Mouse (Mus musculus) R1 (cell line): Measurements from ENCODE around the gene Ghrhr.
A peak's percentile ranks its signal among the peaks of the same experiment; 100 is the strongest.

Source experiments
- DNase-seq: peaks from one replicate; pipeline ENCODE4 v3.0.0-alpha.2; 2018; ENCODE audit warnings: low read depth, low spot score

Ghrhr gene

GRCm38 (mm10) chr6:55353711-55354445 lies 22.2 kb upstream of the Ghrhr start:
- no peak for DNase-seq

GRCm38 (mm10) chr6:55354456-55355117 lies 21.5 kb upstream of the Ghrhr start:
- peak; percentile 9 for DNase-seq

GRCm38 (mm10) chr6:55355575-55355974 lies 20.5 kb upstream of the Ghrhr start:
- no peak for DNase-seq

GRCm38 (mm10) chr6:55356017-55356703 lies 19.9 kb upstream of the Ghrhr start:
- no peak for DNase-seq

GRCm38 (mm10) chr6:55356976-55357635 lies 19.0 kb upstream of the Ghrhr start:
- no peak for DNase-seq

- DNase-seq = no peak
Observed at GRCm38 (mm10) chr6:55357636-55358031, 18.5 kb upstream of the Ghrhr start.

- DNase-seq = peak; percentile 68
Observed at GRCm38 (mm10) chr6:55358731-55359143, 17.4 kb upstream of the Ghrhr start.

- DNase-seq = no peak
Observed at GRCm38 (mm10) chr6:55362663-55363062, 13.4 kb upstream of the Ghrhr start.

- DNase-seq = no peak
Observed at GRCm38 (mm10) chr6:55367126-55367525, 9.0 kb upstream of the Ghrhr start.

- DNase-seq = no peak
Observed at GRCm38 (mm10) chr6:55370831-55371230, 5.3 kb upstream of the Ghrhr start.

- no peak for DNase-seq
Observed at GRCm38 (mm10) chr6:55376511-55376910, 416 bp downstream of the Ghrhr start.

GRCm38 (mm10) chr6:55377461-55377860 lies 1.4 kb downstream of the Ghrhr start:
- DNase-seq = no peak

- peak; percentile 70 for DNase-seq
Observed at GRCm38 (mm10) chr6:55379641-55380335, 3.7 kb downstream of the Ghrhr start.

- no peak for DNase-seq
Observed at GRCm38 (mm10) chr6:55381966-55382365, 5.9 kb downstream of the Ghrhr start.

GRCm38 (mm10) chr6:55383897-55384296 lies 7.8 kb downstream of the Ghrhr start:
- DNase-seq = peak; percentile 33

GRCm38 (mm10) chr6:55384356-55384951 lies 8.4 kb downstream of the Ghrhr start:
- no peak for DNase-seq

- DNase-seq = no peak
Observed at GRCm38 (mm10) chr6:55388546-55389169, 12.6 kb downstream of the Ghrhr start.

- no peak for DNase-seq
Observed at GRCm38 (mm10) chr6:55389321-55389720, 13.2 kb downstream of the Ghrhr start.

- DNase-seq = peak; percentile 18
Observed at GRCm38 (mm10) chr6:55391814-55392213, 15.7 kb downstream of the Ghrhr start.

GRCm38 (mm10) chr6:55392453-55392852 lies 16.4 kb downstream of the Ghrhr start:
- DNase-seq = peak; percentile 65

- DNase-seq = no peak
Observed at GRCm38 (mm10) chr6:55394854-55395253, 18.8 kb downstream of the Ghrhr start.
